Mouse (Mus musculus): Measurements from ENCODE around the gene Ptprt.

Gene Ptprt

DNA sequence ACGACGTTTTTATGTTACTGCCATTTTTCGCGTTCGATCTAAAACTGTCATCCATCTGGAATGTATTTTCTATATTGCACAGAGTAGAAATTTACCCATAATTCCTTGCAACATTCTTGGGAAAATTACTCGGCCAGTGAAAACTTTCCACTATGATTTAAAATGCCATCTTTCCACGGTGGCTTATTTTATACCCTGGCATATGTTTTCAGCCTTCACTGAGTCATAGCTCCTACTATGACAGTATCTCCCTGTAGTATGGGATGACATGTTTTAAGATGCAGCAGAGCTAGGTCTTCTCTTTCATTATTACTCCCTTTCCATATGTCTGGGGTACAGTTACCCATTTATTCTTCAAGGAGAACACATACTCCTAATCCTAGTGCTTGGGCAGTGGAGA, 753.7 kb downstream of the Ptprt start:
- no peak for DNase-seq

DNA sequence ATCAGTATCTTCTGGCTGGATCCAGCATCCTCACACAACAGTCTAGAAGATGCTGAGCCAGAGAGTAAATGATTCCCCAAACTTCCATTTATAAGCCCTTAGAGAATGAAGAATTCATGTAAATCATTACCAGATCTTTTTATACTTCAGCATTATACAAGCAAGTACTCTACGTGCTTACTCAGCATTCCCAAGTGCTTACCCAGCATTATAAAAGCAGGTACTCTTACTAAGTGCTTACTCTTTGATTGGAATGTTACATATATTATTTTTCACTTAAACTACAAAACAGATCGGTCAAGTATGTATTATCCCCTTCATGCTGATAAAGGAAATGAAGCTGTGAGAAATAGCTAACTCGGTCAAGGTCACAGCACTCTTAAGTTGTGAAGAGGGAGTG, 758.8 kb downstream of the Ptprt start:
- no peak for DNase-seq

DNA sequence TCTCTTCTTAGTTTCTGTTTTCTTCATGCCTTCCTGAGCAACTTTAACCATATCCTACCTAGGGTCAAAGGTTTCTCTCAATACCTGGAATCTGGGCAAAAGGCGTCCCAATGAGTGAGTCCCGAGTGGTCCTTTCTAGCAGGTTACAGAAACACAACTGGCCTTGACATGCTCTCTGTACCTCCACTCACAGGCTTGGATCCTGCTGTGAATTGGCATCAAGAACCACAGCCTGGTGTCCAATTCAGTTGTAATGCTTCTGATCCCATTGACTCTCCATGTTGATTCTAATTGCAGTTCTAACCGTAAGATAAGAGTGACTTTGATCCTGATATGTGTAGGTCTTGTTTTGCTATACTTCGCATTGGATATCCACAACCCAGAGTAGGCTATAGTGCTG, 776.5 kb downstream of the Ptprt start:
- DNase-seq, result no peak

DNA sequence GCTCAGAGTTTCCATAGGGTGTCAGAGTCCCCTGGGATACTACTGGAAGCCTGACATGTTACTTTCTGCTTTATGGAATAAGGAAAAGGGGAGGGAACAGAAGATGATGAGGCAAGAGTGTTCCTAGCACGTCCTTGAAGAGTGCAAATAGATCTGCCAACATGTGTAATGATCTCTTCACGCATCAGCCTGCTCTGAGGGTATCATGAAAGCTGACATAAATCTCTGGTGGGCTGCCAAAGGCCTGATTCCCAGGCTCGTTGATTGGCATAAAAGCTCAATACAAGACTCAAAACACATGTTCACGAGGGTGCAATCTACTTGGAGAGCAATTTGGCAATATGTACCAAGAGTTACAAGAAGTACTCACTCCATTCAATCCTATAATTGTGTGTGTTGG, 778.4 kb downstream of the Ptprt start:
- no peak for DNase-seq

GRCm38 (mm10) chr2:161880941-161881340, 780.0 kb downstream of the Ptprt start:
- DNase-seq, result no peak

- no peak for DNase-seq
Observed at GRCm38 (mm10) chr2:161865231-161865630, 795.7 kb downstream of the Ptprt start.

DNA sequence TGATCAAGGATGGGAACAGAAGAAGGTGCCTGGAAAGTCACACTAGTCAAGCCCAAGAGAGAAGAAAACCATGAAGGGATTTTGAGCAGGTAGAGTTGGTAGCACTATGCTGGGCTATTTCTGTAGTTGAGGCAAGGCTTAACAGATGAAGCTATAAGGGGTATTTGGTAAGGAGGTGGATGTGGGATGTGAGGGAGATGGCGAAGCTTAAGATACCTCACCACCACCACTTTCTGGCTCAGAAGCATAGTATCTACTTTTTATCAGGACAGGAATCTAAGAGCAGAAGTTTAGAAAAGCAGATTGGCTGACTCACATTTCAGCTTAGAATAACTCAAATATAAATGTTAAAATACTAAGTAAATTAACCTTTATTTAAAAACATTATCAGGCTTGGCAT, 802.1 kb downstream of the Ptprt start:
- DNase-seq, result no peak

- no peak for DNase-seq
Observed at GRCm38 (mm10) chr2:161858361-161858760, 802.6 kb downstream of the Ptprt start.

GRCm38 (mm10) chr2:161835001-161835400, 825.9 kb downstream of the Ptprt start:
- peak; percentile 12 for DNase-seq

DNA sequence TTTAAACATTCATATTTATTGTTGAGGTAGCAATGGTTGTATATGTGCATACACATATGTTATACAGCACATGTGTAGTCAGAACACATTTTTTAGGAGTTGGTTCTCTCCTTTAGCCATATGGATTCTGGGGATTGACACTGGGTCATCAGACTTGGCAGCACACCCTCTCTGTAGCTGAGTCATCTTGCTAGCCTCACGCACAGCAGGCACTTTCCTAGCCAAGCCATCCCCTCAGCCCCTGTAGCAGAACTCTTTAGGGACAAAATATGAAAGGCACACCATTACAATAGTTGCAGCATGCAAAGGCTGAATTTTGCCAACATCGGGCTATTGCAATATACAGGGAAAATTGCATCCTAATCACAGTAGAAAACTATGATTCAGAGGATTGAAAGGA, 827.1 kb downstream of the Ptprt start:
- DNase-seq, result peak; percentile 21

DNA sequence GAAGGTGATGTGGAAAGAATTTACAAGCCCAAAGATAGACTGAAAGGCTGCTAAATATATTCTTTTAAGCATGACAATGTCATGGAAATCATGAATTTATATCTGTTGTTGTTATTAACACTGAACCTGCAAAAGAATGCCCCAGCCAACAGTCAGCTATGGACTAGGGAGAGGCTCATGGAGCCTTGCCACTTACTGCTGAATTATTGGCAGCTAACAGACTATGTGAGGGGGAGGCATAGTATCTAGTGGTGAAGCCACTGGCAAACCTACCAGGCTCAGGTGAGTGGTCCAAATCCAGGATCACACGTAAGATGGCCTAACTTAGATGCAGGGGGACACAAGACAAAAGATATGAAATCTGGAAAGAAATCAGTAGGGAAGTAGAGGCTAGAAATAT, 847.6 kb downstream of the Ptprt start:
- no peak for DNase-seq

DNA sequence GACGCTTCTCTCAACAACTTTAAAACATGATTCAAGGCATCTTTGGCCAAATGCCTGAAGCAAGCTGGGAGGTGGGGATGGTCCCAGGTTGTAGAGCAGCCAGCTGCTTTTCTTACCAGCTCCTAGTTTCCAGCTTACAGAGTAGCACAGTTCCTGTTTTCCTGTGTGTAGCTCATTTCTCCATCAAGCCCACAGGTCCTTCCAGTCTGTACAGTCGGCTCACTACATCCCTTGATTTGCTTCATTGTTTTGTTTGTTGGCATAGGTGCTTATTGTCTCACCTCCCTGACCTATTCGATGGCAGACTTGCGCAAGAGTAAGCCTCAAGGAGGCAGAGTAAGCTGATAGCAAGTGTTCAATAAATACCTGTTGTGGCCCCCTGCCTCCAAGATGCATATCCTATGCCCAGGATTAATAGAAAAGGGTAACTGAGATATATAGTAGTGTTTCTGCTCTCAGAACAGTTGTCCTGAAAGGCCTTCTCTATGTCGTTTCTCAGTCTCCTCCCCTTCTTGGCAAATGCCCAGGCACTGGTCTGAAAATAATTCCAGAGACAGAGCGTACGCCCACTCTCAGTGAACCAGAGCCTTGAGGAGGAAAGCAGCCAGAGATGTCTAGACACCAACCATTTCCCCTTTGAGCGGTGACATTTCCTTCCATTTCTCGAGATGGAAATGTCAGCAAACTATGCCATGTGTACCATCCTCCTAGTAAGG, 852.7 kb downstream of the Ptprt start:
- DNase-seq, result no peak

- no peak for DNase-seq
Observed at GRCm38 (mm10) chr2:161806287-161807007, 854.5 kb downstream of the Ptprt start.

GRCm38 (mm10) chr2:161799946-161800345, 861.0 kb downstream of the Ptprt start:
- no peak for DNase-seq

- no peak for DNase-seq
Observed at GRCm38 (mm10) chr2:161767528-161767927, 893.4 kb downstream of the Ptprt start.

DNA sequence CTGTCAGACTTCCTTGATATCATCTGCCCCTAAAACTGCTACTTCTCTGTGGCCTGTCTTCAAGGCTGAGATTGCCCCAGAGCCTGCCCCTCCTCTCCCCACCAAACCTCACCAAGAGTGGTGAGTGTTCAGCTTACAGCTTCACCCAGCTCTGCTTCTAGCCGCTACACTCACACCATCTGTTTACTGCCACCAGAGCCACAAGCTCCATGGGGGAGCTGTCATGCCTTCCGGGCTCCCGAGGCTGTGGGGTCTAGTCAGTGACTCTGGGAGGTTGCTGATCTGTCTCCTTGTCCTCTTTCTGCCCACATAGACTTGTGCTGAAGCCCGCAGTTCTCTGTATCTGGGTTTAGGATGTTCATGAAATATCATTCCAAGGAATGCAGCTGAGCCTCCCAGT, 947.9 kb downstream of the Ptprt start:
- peak; percentile 50 for DNase-seq

GRCm38 (mm10) chr2:161709316-161709715, 951.6 kb downstream of the Ptprt start:
- no peak for DNase-seq

DNA sequence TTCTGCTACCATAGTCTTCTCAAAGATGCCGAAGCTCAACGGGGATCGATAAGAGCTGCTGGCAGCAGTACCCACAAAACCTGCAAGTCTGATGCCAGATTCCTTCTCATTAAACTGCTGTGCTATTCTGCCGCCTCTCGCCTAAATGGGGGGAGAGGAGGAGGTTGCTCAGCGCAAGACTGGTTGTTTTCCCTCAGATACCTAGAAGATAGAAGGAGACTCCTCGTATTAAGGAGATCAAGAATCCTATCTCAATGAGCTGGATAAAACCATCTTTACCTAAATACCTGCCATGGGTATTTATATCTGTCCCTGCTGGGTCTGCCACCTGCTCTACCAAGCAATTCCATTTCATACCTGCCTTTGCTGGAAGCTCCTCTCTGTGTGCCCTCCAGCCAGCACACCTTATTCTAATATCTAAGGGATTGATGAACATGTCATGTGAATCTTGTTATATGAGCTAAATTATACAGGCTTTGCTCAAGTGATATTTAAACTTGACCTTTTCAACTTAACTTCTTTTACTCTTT, 954.5 kb downstream of the Ptprt start:
- peak; percentile 24 for DNase-seq

- no peak for DNase-seq
Observed at GRCm38 (mm10) chr2:161704811-161705210, 956.1 kb downstream of the Ptprt start.

DNA sequence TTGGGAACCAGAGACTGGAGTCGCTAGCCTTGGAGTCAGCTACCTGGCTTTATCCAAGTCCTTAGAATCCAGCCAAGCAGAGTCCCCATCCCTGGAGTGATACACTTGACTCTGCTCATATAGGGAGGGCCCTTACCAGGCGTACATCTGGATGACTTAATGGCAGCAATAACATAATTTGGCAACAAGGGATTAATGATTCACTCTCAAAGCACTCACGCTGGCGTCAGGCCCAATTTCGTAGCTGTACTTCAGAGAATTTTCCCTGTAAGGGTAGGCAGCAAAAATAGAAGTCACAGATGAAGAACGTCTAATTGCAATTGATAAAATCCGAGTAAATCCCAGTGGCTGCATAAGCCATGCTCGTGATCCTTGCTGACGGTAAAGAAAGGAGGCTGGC, 956.5 kb downstream of the Ptprt start:
- DNase-seq, result no peak

- DNase-seq, result no peak
Observed at GRCm38 (mm10) chr2:161695819-161696218, 965.1 kb downstream of the Ptprt start.

- DNase-seq, result no peak
Observed at GRCm38 (mm10) chr2:161668302-161668986, 992.5 kb downstream of the Ptprt start.

- DNase-seq, result no peak
Observed at GRCm38 (mm10) chr2:161661912-161662311, 999.0 kb downstream of the Ptprt start.

DNA sequence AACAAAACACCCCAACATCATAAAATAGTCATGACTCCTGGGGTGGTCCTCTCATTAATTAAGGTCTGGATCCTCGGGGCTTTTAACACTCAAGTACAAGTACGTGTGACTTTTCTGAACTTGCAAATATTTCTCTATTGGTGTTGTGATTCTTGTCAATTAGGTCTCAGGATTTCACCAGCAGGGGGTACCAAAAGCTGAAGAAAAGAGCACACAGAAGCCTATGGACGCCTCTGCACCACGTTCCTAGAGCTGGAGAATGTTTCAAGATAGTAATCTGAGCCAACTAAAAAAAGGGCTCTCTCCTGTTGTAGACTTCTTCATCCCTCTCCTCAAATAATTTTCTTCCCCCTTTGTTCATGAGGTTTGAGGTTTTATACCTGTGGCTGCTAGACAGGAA, 1000.1 kb downstream of the Ptprt start:
- no peak for DNase-seq

All from cerebellum, adult 11-12 months (tissue).